Mouse (Mus musculus): ENCODE measurements around the gene Zfp174.
"Not testable (repeated sequence)": the region's sequence is repeated elsewhere in the genome, so short reads cannot be mapped to it uniquely, and the experiment has no call there.

Gene Zfp174

GRCm38 (mm10) chr16:3846711-3847518 is at the start of gene Zfp174:
TSS of gene Zfp174 (plus strand) at chr16:3847268.
- DNase-seq = peak; percentile 93

- no peak for DNase-seq
Measured at GRCm38 (mm10) chr16:3808176-3808575, 38.9 kb upstream of the Zfp174 start.

- DNase-seq = not testable (repeated sequence)
Measured at GRCm38 (mm10) chr16:3814667-3815066, 32.4 kb upstream of the Zfp174 start.

GRCm38 (mm10) chr16:3820202-3820601 is 26.9 kb upstream of the Zfp174 start:
- DNase-seq = no peak

GRCm38 (mm10) chr16:3828021-3828420 is 19.0 kb upstream of the Zfp174 start:
- no peak for DNase-seq

- no peak for DNase-seq
Measured at GRCm38 (mm10) chr16:3829727-3830126, 17.3 kb upstream of the Zfp174 start.

- DNase-seq = no peak
Measured at GRCm38 (mm10) chr16:3830588-3831109, 16.4 kb upstream of the Zfp174 start, which contains the start of gene Olfr15. TSS of gene Olfr15 (plus strand) at chr16:3830878.

GRCm38 (mm10) chr16:3835461-3835860 is 11.6 kb upstream of the Zfp174 start:
- no peak for DNase-seq

- DNase-seq = no peak
Measured at GRCm38 (mm10) chr16:3839157-3839885, 7.7 kb upstream of the Zfp174 start.

- no peak for DNase-seq
Measured at GRCm38 (mm10) chr16:3842989-3843388, 4.1 kb upstream of the Zfp174 start.

GRCm38 (mm10) chr16:3843796-3844195 is 3.3 kb upstream of the Zfp174 start:
- DNase-seq = no peak

- no peak for DNase-seq
Measured at GRCm38 (mm10) chr16:3847871-3848270, 803 bp downstream of the Zfp174 start.

GRCm38 (mm10) chr16:3848416-3848815 is 1.3 kb downstream of the Zfp174 start:
- no peak for DNase-seq

- DNase-seq = not testable (repeated sequence)
Measured at GRCm38 (mm10) chr16:3851301-3851700, 4.2 kb downstream of the Zfp174 start.

- no peak for DNase-seq
Measured at GRCm38 (mm10) chr16:3852586-3852985, 5.5 kb downstream of the Zfp174 start.

- DNase-seq = no peak
Measured at GRCm38 (mm10) chr16:3854437-3855182, 7.5 kb downstream of the Zfp174 start.

GRCm38 (mm10) chr16:3855776-3856175 is 8.7 kb downstream of the Zfp174 start:
- no peak for DNase-seq

GRCm38 (mm10) chr16:3859254-3859653 is 12.2 kb downstream of the Zfp174 start:
- DNase-seq = no peak

- no peak for DNase-seq
Measured at GRCm38 (mm10) chr16:3871815-3872214, 24.7 kb downstream of the Zfp174 start.

GRCm38 (mm10) chr16:3872216-3873047 is 25.4 kb downstream of the Zfp174 start, which contains the start of gene Naa60:
TSS of gene Naa60 (plus strand) at chr16:3872375.
- DNase-seq = peak; percentile 83

GRCm38 (mm10) chr16:3876346-3876745 is 29.3 kb downstream of the Zfp174 start:
- DNase-seq = no peak

Measured in cerebellum, adult 8-10 months (tissue).